Mouse (Mus musculus): ENCODE results near the gene Vmn2r56. TPM values are rescaled to one million over a fixed set of nuclear protein-coding genes. Genes with fewer than 3 reads are reported as not detected.

The Vmn2r56 gene
- polyA plus RNA-seq, 1 experiment from 2014 or later, result not detected

Other genes with a start within 250 kb of the Vmn2r56 start
- gene 2900092C05Rik, start 222.5 kb downstream of the Vmn2r56 start, polyA plus RNA-seq (2014; fragmentation: Nextera tagmentation; extraction: Ambion mirVana), result not detected in 2 replicates
- 0.01 TPM in 2 replicates for gene Vmn2r53, start 126.2 kb downstream of the Vmn2r56 start, polyA plus RNA-seq (2014; fragmentation: Nextera tagmentation; extraction: Ambion mirVana)
- gene Vmn2r54, start 94.7 kb downstream of the Vmn2r56 start, polyA plus RNA-seq (2014; fragmentation: Nextera tagmentation; extraction: Ambion mirVana), result not detected in 2 replicates
- not detected in 2 replicates for gene Vmn2r55, start 50.0 kb downstream of the Vmn2r56 start, polyA plus RNA-seq (2014; fragmentation: Nextera tagmentation; extraction: Ambion mirVana)
- gene Zscan18, start 68.6 kb upstream of the Vmn2r56 start, polyA plus RNA-seq (2014; fragmentation: Nextera tagmentation; extraction: Ambion mirVana), result 27.7 and 31.0 TPM in 2 replicates
- gene Zfp329, start 83.9 kb upstream of the Vmn2r56 start, polyA plus RNA-seq (2014; fragmentation: Nextera tagmentation; extraction: Ambion mirVana), result 30.8 and 31.5 TPM in 2 replicates
- 26.9 and 27.7 TPM in 2 replicates for gene Zfp110, start 99.8 kb upstream of the Vmn2r56 start, polyA plus RNA-seq (2014; fragmentation: Nextera tagmentation; extraction: Ambion mirVana)
- 7.8 and 9.1 TPM in 2 replicates for gene Zfp128, start 146.2 kb upstream of the Vmn2r56 start, polyA plus RNA-seq (2014; fragmentation: Nextera tagmentation; extraction: Ambion mirVana)
- gene Zscan22, start 162.8 kb upstream of the Vmn2r56 start, polyA plus RNA-seq (2014; fragmentation: Nextera tagmentation; extraction: Ambion mirVana), result 10.5 and 13.0 TPM in 2 replicates
- gene Rps5, start 187.3 kb upstream of the Vmn2r56 start, polyA plus RNA-seq (2014; fragmentation: Nextera tagmentation; extraction: Ambion mirVana), result 671 and 781 TPM in 2 replicates
- gene Rnf225, start 192.4 kb upstream of the Vmn2r56 start, polyA plus RNA-seq (2014; fragmentation: Nextera tagmentation; extraction: Ambion mirVana), result 0.87 and 0.95 TPM in 2 replicates
- 12.2 and 13.9 TPM in 2 replicates for gene Zfp324, start 230.8 kb upstream of the Vmn2r56 start, polyA plus RNA-seq (2014; fragmentation: Nextera tagmentation; extraction: Ambion mirVana)
- 6.6 and 8.9 TPM in 2 replicates for gene Zfp446, start 242.8 kb upstream of the Vmn2r56 start, polyA plus RNA-seq (2014; fragmentation: Nextera tagmentation; extraction: Ambion mirVana)

Measured in hindbrain, embryonic 14.5 days (tissue).